Mouse (Mus musculus): ENCODE measurements at regions not wholly inside any gene's neighbourhood (a gene's known extent, or its start where the extent isn't known, plus 50 kb on each side); places are given as distances from the start of the nearest gene placed in this dataset.

GRCm38 (mm10) chr9:115361191-115361590, 51.0 kb upstream of the Stt3b start:
- intact Hi-C loops (cut with DNase I) = no loop called here
- DNase-seq (ENCODE audit: low spot score) = no peak

DNA sequence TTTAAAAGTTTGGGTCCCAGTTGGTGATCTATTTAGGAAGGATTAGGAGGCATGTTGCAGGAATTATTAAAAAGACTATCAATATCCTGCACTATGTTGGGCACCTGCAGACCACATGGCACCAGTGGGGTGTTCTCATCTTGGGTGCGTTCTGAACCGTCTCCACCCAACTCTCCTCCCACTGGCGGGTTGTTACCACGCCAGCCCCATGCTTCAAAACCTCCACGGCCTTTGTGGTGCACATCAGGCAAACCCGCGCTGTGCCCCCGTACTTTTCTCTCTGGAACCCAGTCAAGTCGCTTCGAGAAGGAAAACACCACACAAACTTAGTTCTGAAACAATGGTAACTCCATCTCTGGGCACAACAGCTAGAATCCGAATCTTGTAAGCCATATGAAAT, 51.7 kb upstream of the Stt3b start:
- no peak for DNase-seq (ENCODE audit: low spot score)

GRCm38 (mm10) chr9:115362486-115362885, 52.3 kb upstream of the Stt3b start:
- intact Hi-C loops (cut with DNase I) = no loop called here
- DNase-seq (ENCODE audit: low spot score) = no peak

More for the DNA sequence above, 51.7 kb upstream of the Stt3b start:
- intact Hi-C loops (cut with DNase I) = no loop called here

GRCm38 (mm10) chr9:115364919-115365861, 55.0 kb upstream of the Stt3b start:
- no peak for DNase-seq (ENCODE audit: low spot score)
- intact Hi-C loops (cut with DNase I) = no loop called here

DNA sequence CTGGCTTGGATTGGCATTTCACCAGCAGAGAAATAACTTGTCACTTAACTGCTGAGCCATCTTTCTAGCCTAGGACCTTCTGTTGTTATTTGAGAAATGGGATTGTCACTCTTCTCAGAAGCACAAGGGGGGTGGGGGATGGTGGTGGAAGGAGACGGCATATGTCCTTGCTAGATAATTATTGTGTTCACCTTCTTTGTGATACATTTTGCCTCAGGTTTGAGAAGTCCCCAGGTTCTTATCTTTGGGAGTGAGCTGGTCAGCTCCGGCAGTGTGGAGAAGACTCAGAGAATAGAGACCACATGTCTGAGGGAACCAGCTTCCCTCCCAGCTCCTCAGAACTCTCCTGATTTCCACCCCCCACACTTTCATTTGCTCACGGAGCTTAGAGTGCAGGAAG, 57.6 kb upstream of the Stt3b start:
- no peak for DNase-seq (ENCODE audit: low spot score)
- intact Hi-C loops (cut with DNase I) = no loop called here

- intact Hi-C loops (cut with DNase I) = no loop called here
- DNase-seq (ENCODE audit: low spot score) = no peak
These were observed 70.1 kb upstream of the Stt3b start for GRCm38 (mm10) chr9:115380276-115380675.

GRCm38 (mm10) chr9:115382824-115383475, 72.7 kb upstream of the Stt3b start:
- no peak for DNase-seq (ENCODE audit: low spot score)
- intact Hi-C loops (cut with DNase I) = no loop called here

DNA sequence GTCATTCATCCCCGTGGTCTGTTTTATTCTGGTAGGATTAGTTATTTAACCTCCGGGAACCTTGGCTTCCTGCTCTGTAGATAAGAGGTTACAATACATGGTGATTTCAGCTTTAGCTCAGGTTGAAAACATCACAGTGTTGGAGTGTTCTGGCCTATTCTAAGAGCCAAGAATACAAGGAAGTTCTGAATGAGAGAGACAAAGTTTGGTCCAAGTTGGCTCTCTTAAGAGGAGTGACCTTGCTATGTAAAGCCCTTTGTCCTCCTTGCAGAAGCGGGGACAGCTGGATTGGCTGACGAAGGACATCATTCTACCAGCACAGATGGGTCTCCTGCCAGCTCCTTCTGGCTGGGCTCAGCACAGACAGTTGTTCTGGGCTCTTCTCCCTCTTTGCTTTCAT, 73.7 kb upstream of the Stt3b start:
- intact Hi-C loops (cut with DNase I) = no loop called here
- DNase-seq (ENCODE audit: low spot score) = peak; percentile 43

DNA sequence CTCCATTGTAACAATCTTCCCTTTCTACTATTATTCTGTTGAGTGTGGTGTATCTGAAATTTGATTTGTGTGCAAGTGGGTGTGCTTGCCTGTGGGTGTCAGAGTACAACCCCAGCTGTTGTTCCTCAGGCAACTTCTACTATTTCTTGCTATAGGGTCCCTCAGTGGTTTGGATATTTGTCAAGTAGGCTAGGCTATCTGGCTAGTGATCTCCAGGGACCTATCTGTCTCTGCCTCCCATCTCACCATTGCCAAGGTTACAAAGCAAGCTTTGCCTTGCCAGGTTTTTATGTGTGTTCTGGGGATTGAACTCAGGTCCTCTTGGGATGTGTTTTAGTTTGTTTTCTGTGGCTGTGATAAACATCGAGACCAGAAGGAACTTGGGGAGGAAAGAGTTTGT, 74.1 kb upstream of the Stt3b start:
- DNase-seq (ENCODE audit: low spot score) = no peak
- intact Hi-C loops (cut with DNase I) = no loop called here

- intact Hi-C loops (cut with DNase I) = no loop called here
- DNase-seq (ENCODE audit: low spot score) = no peak
These were observed 77.5 kb upstream of the Stt3b start for GRCm38 (mm10) chr9:115387471-115388360.

DNA sequence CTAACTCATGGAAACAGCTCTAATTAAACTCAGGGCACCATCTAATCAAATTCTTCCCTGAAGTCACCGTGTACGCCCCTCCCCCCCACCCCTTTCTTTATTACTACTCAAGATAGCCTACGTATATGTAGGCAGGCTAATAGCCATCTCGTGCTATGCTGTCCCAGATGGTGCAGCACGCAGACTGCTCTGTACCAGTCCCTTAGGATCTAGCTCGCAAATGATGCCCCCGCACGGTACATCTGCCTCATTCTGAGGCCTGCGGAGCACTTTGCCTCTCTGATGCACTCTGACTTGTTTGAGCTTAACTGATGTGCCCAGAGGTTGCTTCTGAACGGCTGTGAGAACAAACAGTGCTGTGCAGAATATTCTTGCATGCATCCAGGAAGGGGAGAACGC, 78.1 kb upstream of the Stt3b start:
- DNase-seq (ENCODE audit: low spot score) = no peak
- intact Hi-C loops (cut with DNase I) = no loop called here

DNA sequence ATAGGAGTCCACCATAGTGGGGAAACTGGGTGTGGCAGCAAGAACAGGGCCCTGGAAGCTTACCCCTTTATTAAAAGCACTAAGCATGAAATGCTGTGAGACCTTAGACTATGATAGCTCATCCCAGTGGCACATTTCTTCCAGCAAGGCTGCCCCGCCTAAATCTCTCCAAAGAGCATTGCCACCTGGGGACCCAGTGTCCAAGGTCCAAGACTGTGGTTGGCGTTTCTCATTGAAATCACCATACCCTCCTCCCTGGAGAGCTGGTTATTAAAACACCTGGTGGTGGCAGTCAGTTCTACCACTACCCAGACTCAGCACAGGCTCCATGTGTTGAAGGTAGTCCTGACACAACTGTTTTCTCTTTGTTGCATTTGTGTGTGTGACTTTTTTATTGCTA, 78.9 kb upstream of the Stt3b start:
- no peak for DNase-seq (ENCODE audit: low spot score)
- intact Hi-C loops (cut with DNase I) = no loop called here

- DNase-seq (ENCODE audit: low spot score) = no peak
- intact Hi-C loops (cut with DNase I) = no loop called here
These were observed 80.7 kb upstream of the Stt3b start for GRCm38 (mm10) chr9:115390880-115391281.

DNA sequence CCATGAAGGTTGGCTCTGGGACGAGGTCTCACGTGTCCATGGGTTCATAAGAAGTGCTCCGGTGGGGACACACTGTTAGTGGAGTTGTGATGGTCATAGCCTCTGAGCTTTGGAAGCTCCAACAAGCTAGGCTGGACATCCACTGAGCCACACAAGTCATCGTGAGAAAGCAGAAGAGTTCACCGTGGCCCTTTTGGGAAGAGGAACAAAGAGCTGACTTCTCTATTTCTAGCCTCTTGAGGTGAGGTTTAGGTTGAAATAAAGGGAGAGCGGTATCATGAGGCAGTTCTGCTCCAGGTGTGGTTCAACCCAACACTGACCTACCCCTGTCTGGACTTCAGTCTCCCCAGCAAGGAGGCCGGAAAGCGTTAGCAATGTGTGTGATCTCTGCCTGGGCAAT, 85.3 kb upstream of the Stt3b start:
- DNase-seq (ENCODE audit: low spot score) = no peak
- intact Hi-C loops (cut with DNase I) = no loop called here

GRCm38 (mm10) chr9:115400461-115400860, 90.2 kb upstream of the Stt3b start:
- intact Hi-C loops (cut with DNase I) = no loop called here
- no peak for DNase-seq (ENCODE audit: low spot score)

- intact Hi-C loops (cut with DNase I) = no loop called here
- no peak for DNase-seq (ENCODE audit: low spot score)
These were observed 91.4 kb upstream of the Stt3b start for GRCm38 (mm10) chr9:115401405-115402151.

- DNase-seq (ENCODE audit: low spot score) = no peak
- intact Hi-C loops (cut with DNase I) = no loop called here
These were observed 92.4 kb upstream of the Stt3b start for GRCm38 (mm10) chr9:115402661-115403060.

GRCm38 (mm10) chr9:115403354-115403968, 93.2 kb upstream of the Stt3b start:
- DNase-seq (ENCODE audit: low spot score) = no peak
- intact Hi-C loops (cut with DNase I) = no loop called here

DNA sequence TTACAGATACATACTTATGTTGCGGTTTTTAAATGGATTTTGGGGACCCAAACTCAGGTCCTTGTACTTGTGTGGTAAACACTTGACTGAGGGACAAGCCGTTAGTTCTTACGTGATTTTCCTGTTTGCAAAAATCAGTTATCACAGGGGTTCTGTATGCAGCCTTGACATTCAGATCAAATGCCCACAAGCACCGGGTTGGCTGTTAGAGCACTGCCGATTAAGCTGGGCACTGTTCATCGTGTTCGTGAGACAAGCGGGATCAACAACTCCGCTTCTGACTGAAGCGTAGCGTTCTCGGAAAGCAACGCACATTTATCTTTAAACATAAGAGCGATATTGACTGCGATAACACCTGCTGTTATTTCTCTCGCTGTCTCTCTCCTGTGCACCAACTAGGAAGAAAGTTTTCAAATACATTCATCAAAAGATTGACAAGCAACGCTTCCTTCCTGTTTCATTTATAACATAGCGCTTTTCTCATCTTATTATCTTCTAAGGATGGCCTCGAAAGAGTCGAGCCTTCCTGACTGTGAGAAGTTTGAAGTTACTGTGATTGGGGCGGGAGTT, 97.8 kb upstream of the Stt3b start:
- intact Hi-C loops (cut with DNase I) = no loop called here
- no peak for DNase-seq (ENCODE audit: low spot score)
